ENCODE assay signal across 22 mouse cellular contexts in genomic region chr17:77648946-77649345, GRCm38 (mm10).
DNase-seq lines count a peak whose midpoint lies in the region; ATAC-seq and TF ChIP-seq lines count a peak whose summit lies in the region.
"Had no signal": no experiment of that assay in that cellular context is flagged by ENCODE, and none has a peak within 500 bp of the region (broad histone marks: within the 10 kb centered on the region; RNA-seq: fewer than 3 reads in every experiment).

No protein-coding gene starts in this region.

- no peak for DNase-seq in forebrain, embryonic 10.5 days (ENCODE audit: extremely low spot score, low spot score)
- DNase-seq in hindbrain, embryonic 14.5 days (ENCODE audit: low spot score): no peak
- no peak for DNase-seq in hindbrain, embryonic 11.5 days (ENCODE audit: low spot score)
- DNase-seq in midbrain, postnatal 0 days (ENCODE audit: low spot score): peak; percentile 5
- no peak for DNase-seq in layer of hippocampus, postnatal 36 days
- no peak for DNase-seq in heart, postnatal 36 days
- DNase-seq: adrenal gland, adult 8-10 months; adrenal gland, postnatal 36 days; B cell, adult 2 months; cerebellum, adult 18-20 months; cerebellum, postnatal 10 days; gastrocnemius, postnatal 36 days; heart, adult 11 months; heart, postnatal 4 days had no signal

- peak; percentile 58; the same call in 1 of the 2 replicates for ATAC-seq in forebrain, embryonic 13.5 days
- ATAC-seq in hindbrain, embryonic 14.5 days (ENCODE audit: low FRiP score): no peak
- ATAC-seq in hindbrain, embryonic 11.5 days (ENCODE audit: low FRiP score): no peak
- no peak for ATAC-seq in midbrain, postnatal 0 days (ENCODE audit: low FRiP score)
- no peak for ATAC-seq in midbrain, embryonic 13.5 days
- ATAC-seq: CD4-positive, CD25-positive, alpha-beta regulatory T cell, adult 4 months; intestine, embryonic 15.5 days had no signal

- TF ChIP-seq CTCF in midbrain, postnatal 0 days (IDR thresholded peaks at IDR 0.05): no peak

- WGBS in forebrain, embryonic 13.5 days: 90% methylated on average over 3 of the region's 3 CpGs
- WGBS in forebrain, embryonic 10.5 days: 91% methylated on average over 3 of the region's 3 CpGs
- WGBS in hindbrain, embryonic 14.5 days: 84% methylated on average over 3 of the region's 3 CpGs
- WGBS in hindbrain, embryonic 11.5 days: 85% methylated on average over 3 of the region's 3 CpGs
- WGBS in midbrain, postnatal 0 days: 59% methylated on average over 3 of the region's 3 CpGs
- 88% methylated on average over 3 of the region's 3 CpGs for WGBS in midbrain, embryonic 13.5 days

- H3K9ac ChIP-seq in forebrain, embryonic 13.5 days: no peak overlapping the region
- no peak overlapping the region for H3K9ac ChIP-seq in hindbrain, embryonic 14.5 days
- H3K9ac ChIP-seq in hindbrain, embryonic 11.5 days (ENCODE audit: low read depth, low read length): no peak overlapping the region
- H3K9ac ChIP-seq in midbrain, postnatal 0 days (replicated peaks; ENCODE audit: low read length, poor library complexity, severe bottlenecking): no peak overlapping the region
- H3K9ac ChIP-seq in midbrain, embryonic 13.5 days (replicated peaks): no peak overlapping the region
- H3K9ac ChIP-seq: heart, embryonic 13.5 days; hindbrain, embryonic 13.5 days; intestine, embryonic 15.5 days had no signal

- no peaks in the 10 kb centered on the region for H3K9me3 ChIP-seq in forebrain, embryonic 13.5 days (replicated peaks)
- no peaks in the 10 kb centered on the region for H3K9me3 ChIP-seq in forebrain, embryonic 10.5 days
- H3K9me3 ChIP-seq in hindbrain, embryonic 14.5 days (ENCODE audit: control insufficient read depth, low read length): no peaks in the 10 kb centered on the region
- H3K9me3 ChIP-seq in hindbrain, embryonic 11.5 days (ENCODE audit: control insufficient read depth, low read length): no peaks in the 10 kb centered on the region
- no peaks in the 10 kb centered on the region for H3K9me3 ChIP-seq in midbrain, postnatal 0 days (ENCODE audit: low read length)
- no peaks in the 10 kb centered on the region for H3K9me3 ChIP-seq in midbrain, embryonic 13.5 days
- H3K9me3 ChIP-seq: embryonic facial prominence, embryonic 10.5 days; hindbrain, embryonic 13.5 days; intestine, embryonic 15.5 days had no signal

- intact Hi-C loops in heart, postnatal 36 days (cut with DNase I): no loop called here

- no peak overlapping the region for H3K4me3 ChIP-seq in forebrain, embryonic 13.5 days
- no peak overlapping the region for H3K4me3 ChIP-seq in forebrain, embryonic 10.5 days
- no peak overlapping the region for H3K4me3 ChIP-seq in hindbrain, embryonic 14.5 days (replicated peaks; ENCODE audit: low read length)
- no peak overlapping the region for H3K4me3 ChIP-seq in hindbrain, embryonic 11.5 days (ENCODE audit: low read depth, low read length)
- H3K4me3 ChIP-seq in midbrain, postnatal 0 days (ENCODE audit: low read depth, low read length): no peak overlapping the region
- no peak overlapping the region for H3K4me3 ChIP-seq in midbrain, embryonic 13.5 days (replicated peaks)
- H3K4me3 ChIP-seq: embryonic facial prominence, embryonic 10.5 days; heart, embryonic 13.5 days; hindbrain, embryonic 13.5 days; intestine, embryonic 15.5 days had no signal

- H3K4me1 ChIP-seq in forebrain, embryonic 13.5 days: no peaks in the 10 kb centered on the region
- H3K4me1 ChIP-seq in forebrain, embryonic 10.5 days: no peaks in the 10 kb centered on the region
- no peaks in the 10 kb centered on the region for H3K4me1 ChIP-seq in hindbrain, embryonic 14.5 days (replicated peaks; ENCODE audit: control insufficient read depth, insufficient read depth, low read length)
- no peaks in the 10 kb centered on the region for H3K4me1 ChIP-seq in hindbrain, embryonic 11.5 days (replicated peaks; ENCODE audit: control insufficient read depth, insufficient read depth, low read length)
- H3K4me1 ChIP-seq in midbrain, postnatal 0 days (ENCODE audit: insufficient read depth, low read length): no peaks in the 10 kb centered on the region
- no peaks in the 10 kb centered on the region for H3K4me1 ChIP-seq in midbrain, embryonic 13.5 days (replicated peaks)
- H3K4me1 ChIP-seq: embryonic facial prominence, embryonic 10.5 days; heart, embryonic 13.5 days; hindbrain, embryonic 13.5 days; intestine, embryonic 15.5 days had no signal

- no peak overlapping the region for H3K27ac ChIP-seq in forebrain, embryonic 13.5 days
- no peak overlapping the region for H3K27ac ChIP-seq in forebrain, embryonic 10.5 days
- H3K27ac ChIP-seq in hindbrain, embryonic 14.5 days: 0 out of 2 replicates have a peak overlapping the region, but pooled peaks have one; percentile 32
- no peak overlapping the region for H3K27ac ChIP-seq in hindbrain, embryonic 11.5 days (ENCODE audit: low read depth, low read length)
- H3K27ac ChIP-seq in midbrain, postnatal 0 days (ENCODE audit: low read depth, low read length): 0 out of 2 replicates have a peak overlapping the region, but pooled peaks have one; percentile 26
- no peak overlapping the region for H3K27ac ChIP-seq in midbrain, embryonic 13.5 days
- H3K27ac ChIP-seq: embryonic facial prominence, embryonic 10.5 days; heart, embryonic 13.5 days; hindbrain, embryonic 13.5 days; intestine, embryonic 15.5 days had no signal

- H3K36me3 ChIP-seq in forebrain, embryonic 13.5 days (ENCODE audit: poor library complexity, severe bottlenecking): no peaks in the 10 kb centered on the region
- H3K36me3 ChIP-seq in forebrain, embryonic 10.5 days (replicated peaks): no peaks in the 10 kb centered on the region
- H3K36me3 ChIP-seq in hindbrain, embryonic 14.5 days (replicated peaks; ENCODE audit: control insufficient read depth, insufficient read depth): no peaks in the 10 kb centered on the region
- H3K36me3 ChIP-seq in hindbrain, embryonic 11.5 days (ENCODE audit: control insufficient read depth, insufficient read depth, low read length): no peaks in the 10 kb centered on the region
- no peaks in the 10 kb centered on the region for H3K36me3 ChIP-seq in midbrain, postnatal 0 days (ENCODE audit: insufficient read depth, low read length)
- no peaks in the 10 kb centered on the region for H3K36me3 ChIP-seq in midbrain, embryonic 13.5 days
- H3K36me3 ChIP-seq: embryonic facial prominence, embryonic 10.5 days; G1E; heart, embryonic 13.5 days; hindbrain, embryonic 13.5 days; intestine, embryonic 15.5 days had no signal

- no peaks in the 10 kb centered on the region for H3K27me3 ChIP-seq in forebrain, embryonic 13.5 days
- H3K27me3 ChIP-seq in forebrain, embryonic 10.5 days (ENCODE audit: poor library complexity, severe bottlenecking): no peaks in the 10 kb centered on the region
- H3K27me3 ChIP-seq in hindbrain, embryonic 14.5 days (ENCODE audit: control insufficient read depth, insufficient read depth, low read length): no peaks in the 10 kb centered on the region
- no peaks in the 10 kb centered on the region for H3K27me3 ChIP-seq in hindbrain, embryonic 11.5 days (ENCODE audit: control insufficient read depth, insufficient read depth, low read length)
- no peaks in the 10 kb centered on the region for H3K27me3 ChIP-seq in midbrain, postnatal 0 days (ENCODE audit: insufficient read depth, low read length)
- no peaks in the 10 kb centered on the region for H3K27me3 ChIP-seq in midbrain, embryonic 13.5 days
- H3K27me3 ChIP-seq: heart, embryonic 13.5 days; hindbrain, embryonic 13.5 days; intestine, embryonic 15.5 days had no signal

- no peak overlapping the region for H3K4me2 ChIP-seq in forebrain, embryonic 13.5 days
- H3K4me2 ChIP-seq in hindbrain, embryonic 14.5 days (replicated peaks): no peak overlapping the region
- no peak overlapping the region for H3K4me2 ChIP-seq in hindbrain, embryonic 11.5 days (replicated peaks; ENCODE audit: low read depth, low read length)
- no peak overlapping the region for H3K4me2 ChIP-seq in midbrain, postnatal 0 days (ENCODE audit: low read depth, low read length, poor library complexity, severe bottlenecking)
- H3K4me2 ChIP-seq in midbrain, embryonic 13.5 days (replicated peaks): no peak overlapping the region
- H3K4me2 ChIP-seq: heart, embryonic 13.5 days; hindbrain, embryonic 13.5 days; intestine, embryonic 15.5 days had no signal

Comparison
In these comparisons a context has a peak if more than half of its experiments do, and no peak if none do; other contexts are left out.
1. H3K27ac ChIP-seq: peak in hindbrain, embryonic 14.5 days (single experiment) and midbrain, postnatal 0 days (single experiment); none in forebrain, embryonic 13.5 days (single experiment), forebrain, embryonic 10.5 days (single experiment), hindbrain, embryonic 11.5 days (single experiment) and midbrain, embryonic 13.5 days (single experiment).